Mouse (Mus musculus): ENCODE data around the gene Begain. TPM values are rescaled to one million over a fixed set of nuclear protein-coding genes. Genes with fewer than 3 reads are reported as not detected.

The Begain gene
- polyA plus RNA-seq, 1 experiment from 2014 or later = 8.0 TPM

- Histone ChIP-seq H3K4me1 (no peaks in the 10 kb centered on the region), H3K27ac (no peak overlapping the region), H3K4me2 (replicated peaks) (no peak overlapping the region), H3K4me3 (no peak overlapping the region), H3K27me3 (no peaks in the 10 kb centered on the region), H3K9me3 (no peaks in the 10 kb centered on the region), H3K9ac (no peak overlapping the region), H3K36me3 (no peaks in the 10 kb centered on the region)
- 87% methylated on average over 3 of the region's 3 CpGs for WGBS
- ATAC-seq (ENCODE audit: low FRiP score, low read depth) = no peak
Measured at GRCm38 (mm10) chr12:109083476-109083875, 15.5 kb upstream of the Begain start.

GRCm38 (mm10) chr12:109077036-109077435, 9.0 kb upstream of the Begain start:
- WGBS = 84% methylated on average over 6 of the region's 6 CpGs
- no peaks in the 10 kb centered on the region for H3K36me3 ChIP-seq
- H3K27me3 ChIP-seq = no peaks in the 10 kb centered on the region
- no peak overlapping the region for H3K4me2 ChIP-seq (replicated peaks)
- H3K9me3 ChIP-seq = no peaks in the 10 kb centered on the region
- no peak overlapping the region for H3K9ac ChIP-seq
- H3K4me3 ChIP-seq = no peak overlapping the region
- H3K27ac ChIP-seq = no peak overlapping the region
- ATAC-seq (ENCODE audit: low FRiP score, low read depth) = no peak
- no peaks in the 10 kb centered on the region for H3K4me1 ChIP-seq

GRCm38 (mm10) chr12:109074777-109075285, 6.8 kb upstream of the Begain start:
- Histone ChIP-seq H3K9me3 (no peaks in the 10 kb centered on the region), H3K9ac (no peak overlapping the region), H3K27me3 (peaks cover 14% of the 10 kb centered on the region; the same call in 1 of the 2 replicates), H3K4me3 (no peak overlapping the region), H3K4me2 (replicated peaks) (no peak overlapping the region), H3K36me3 (no peaks in the 10 kb centered on the region), H3K27ac (no peak overlapping the region), H3K4me1 (no peaks in the 10 kb centered on the region)
- ATAC-seq (ENCODE audit: low FRiP score, low read depth) = no peak
- 67% methylated on average over 2 of the region's 2 CpGs for WGBS

- H3K9ac ChIP-seq = no peak overlapping the region
- no peaks in the 10 kb centered on the region for H3K36me3 ChIP-seq
- H3K4me2 ChIP-seq (replicated peaks) = no peak overlapping the region
- peaks cover 17% of the 10 kb centered on the region; the same call in 1 of the 2 replicates for H3K27me3 ChIP-seq
- H3K4me3 ChIP-seq = no peak overlapping the region
- 77% methylated on average over 6 of the region's 6 CpGs for WGBS
- no peaks in the 10 kb centered on the region for H3K4me1 ChIP-seq
- ATAC-seq (ENCODE audit: low FRiP score, low read depth) = no peak
- no peak overlapping the region for H3K27ac ChIP-seq
- no peaks in the 10 kb centered on the region for H3K9me3 ChIP-seq
Measured at GRCm38 (mm10) chr12:109074106-109074505, 6.1 kb upstream of the Begain start.

- WGBS = 87% methylated on average over 13 of the region's 13 CpGs
- H3K27ac ChIP-seq = no peak overlapping the region
- H3K4me1 ChIP-seq = peaks cover 15% of the 10 kb centered on the region
- no peak for ATAC-seq (ENCODE audit: low FRiP score, low read depth)
- no peak overlapping the region for H3K4me2 ChIP-seq (replicated peaks)
- no peak overlapping the region for H3K9ac ChIP-seq
- no peaks in the 10 kb centered on the region for H3K9me3 ChIP-seq
- H3K4me3 ChIP-seq = no peak overlapping the region
- peaks cover 19% of the 10 kb centered on the region; the same call in 1 of the 2 replicates for H3K27me3 ChIP-seq
- H3K36me3 ChIP-seq = no peaks in the 10 kb centered on the region
Measured at GRCm38 (mm10) chr12:109071248-109071647, 3.2 kb upstream of the Begain start.

- 36% methylated on average over 2 of the region's 2 CpGs for WGBS
- Histone ChIP-seq H3K4me3 (no peak overlapping the region), H3K9ac (no peak overlapping the region), H3K27me3 (peaks cover 23% of the 10 kb centered on the region; the same call in 1 of the 2 replicates), H3K9me3 (no peaks in the 10 kb centered on the region), H3K36me3 (no peaks in the 10 kb centered on the region), H3K4me2 (replicated peaks) (no peak overlapping the region), H3K27ac (no peak overlapping the region), H3K4me1 (peaks cover 15% of the 10 kb centered on the region)
- no peak for ATAC-seq (ENCODE audit: low FRiP score, low read depth)
Measured at GRCm38 (mm10) chr12:109069751-109070150, 1.7 kb upstream of the Begain start.

- Histone ChIP-seq H3K9ac (peak overlapping the region; percentile 84; the same call in 1 of the 2 replicates), H3K27ac (no peak overlapping the region), H3K4me3 (peak overlapping the region; percentile 61), H3K4me2 (replicated peaks) (peak overlapping the region; percentile 85), H3K9me3 (no peaks in the 10 kb centered on the region), H3K27me3 (peaks cover 23% of the 10 kb centered on the region), H3K36me3 (no peaks in the 10 kb centered on the region), H3K4me1 (peaks cover 15% of the 10 kb centered on the region)
- no peak for ATAC-seq (ENCODE audit: low FRiP score, low read depth)
- 60% methylated on average over 7 of the region's 7 CpGs for WGBS
Measured at GRCm38 (mm10) chr12:109068738-109069137, 721 bp upstream of the Begain start.

GRCm38 (mm10) chr12:109067561-109068135, 369 bp downstream of the Begain start:
- 3% methylated on average over 50 of the region's 59 CpGs for WGBS
- peak overlapping the region; percentile 28; the same call in 1 of the 2 replicates for H3K27ac ChIP-seq
- H3K9me3 ChIP-seq = no peaks in the 10 kb centered on the region

GRCm38 (mm10) chr12:109058660-109059059, 9.4 kb downstream of the Begain start:
- no peak overlapping the region for H3K27ac ChIP-seq
- no peak overlapping the region for H3K4me3 ChIP-seq
- peaks cover 5% of the 10 kb centered on the region for H3K4me1 ChIP-seq
- no peaks in the 10 kb centered on the region for H3K36me3 ChIP-seq
- peaks cover 52% of the 10 kb centered on the region for H3K27me3 ChIP-seq
- no peaks in the 10 kb centered on the region for H3K9me3 ChIP-seq
- no peak overlapping the region for H3K9ac ChIP-seq
- no peak overlapping the region for H3K4me2 ChIP-seq (replicated peaks)
- ATAC-seq (ENCODE audit: low FRiP score, low read depth) = no peak
- 80% methylated on average over 8 of the region's 8 CpGs for WGBS

More at GRCm38 (mm10) chr12:109067561-109068135, 369 bp downstream of the Begain start:
- Histone ChIP-seq H3K36me3 (no peaks in the 10 kb centered on the region), H3K4me3 (peak overlapping the region; percentile 61), H3K9ac (peak overlapping the region; percentile 84), H3K4me2 (replicated peaks) (peak overlapping the region; percentile 85), H3K4me1 (peaks cover 15% of the 10 kb centered on the region), H3K27me3 (peaks cover 23% of the 10 kb centered on the region)
- ATAC-seq (ENCODE audit: low FRiP score, low read depth) = peak; percentile 91

GRCm38 (mm10) chr12:109057736-109058135, 10.3 kb downstream of the Begain start:
- Histone ChIP-seq H3K4me2 (replicated peaks) (no peak overlapping the region), H3K4me1 (peaks cover 14% of the 10 kb centered on the region), H3K27ac (no peak overlapping the region), H3K9ac (no peak overlapping the region), H3K9me3 (no peaks in the 10 kb centered on the region), H3K27me3 (peaks cover 61% of the 10 kb centered on the region), H3K4me3 (no peak overlapping the region), H3K36me3 (no peaks in the 10 kb centered on the region)
- no peak for ATAC-seq (ENCODE audit: low FRiP score, low read depth)
- 59% methylated on average over 4 of the region's 4 CpGs for WGBS

- H3K36me3 ChIP-seq = no peaks in the 10 kb centered on the region
- peaks cover 97% of the 10 kb centered on the region for H3K27me3 ChIP-seq
- ATAC-seq (ENCODE audit: low FRiP score, low read depth) = no peak; the same call in 1 of the 2 replicates
- peak overlapping the region; percentile 59 for H3K4me3 ChIP-seq
- peak overlapping the region; percentile 70 for H3K9ac ChIP-seq
- WGBS = under 1% methylated on average over 59 of the region's 105 CpGs
- H3K4me1 ChIP-seq = peaks cover 21% of the 10 kb centered on the region
- peak overlapping the region; percentile 96 for H3K4me2 ChIP-seq (replicated peaks)
- no peak overlapping the region for H3K27ac ChIP-seq
- H3K9me3 ChIP-seq = no peaks in the 10 kb centered on the region
Measured at GRCm38 (mm10) chr12:109053020-109053806, 14.8 kb downstream of the Begain start.

- Histone ChIP-seq H3K9me3 (no peaks in the 10 kb centered on the region), H3K4me1 (peaks cover 21% of the 10 kb centered on the region)
- 84% methylated on average over 4 of the region's 4 CpGs for WGBS
Measured at GRCm38 (mm10) chr12:109049949-109050348, 18.1 kb downstream of the Begain start.

More at GRCm38 (mm10) chr12:109049949-109050348, 18.1 kb downstream of the Begain start:
- Histone ChIP-seq H3K4me2 (replicated peaks) (no peak overlapping the region), H3K27ac (no peak overlapping the region), H3K9ac (no peak overlapping the region), H3K36me3 (no peaks in the 10 kb centered on the region), H3K27me3 (peaks cover 94% of the 10 kb centered on the region), H3K4me3 (no peak overlapping the region)
- no peak for ATAC-seq (ENCODE audit: low FRiP score, low read depth)

Data from limb, embryonic 13.5 days (tissue).